Mouse (Mus musculus): ENCODE data around the gene Kcne2.

The Kcne2 gene

GRCm38 (mm10) chr16:92313953-92314741 is 22.0 kb downstream of the Kcne2 start:
- DNase-seq (ENCODE audit: low spot score): peak; percentile 85

GRCm38 (mm10) chr16:92316049-92316738 is 24.0 kb downstream of the Kcne2 start:
- no peak for DNase-seq (ENCODE audit: low spot score)

GRCm38 (mm10) chr16:92319353-92320109 is 27.3 kb downstream of the Kcne2 start:
- peak; percentile 43 for DNase-seq (ENCODE audit: low spot score)

GRCm38 (mm10) chr16:92320361-92320760 is 28.2 kb downstream of the Kcne2 start:
- no peak for DNase-seq (ENCODE audit: low spot score)

- DNase-seq (ENCODE audit: low spot score): no peak
Observed at GRCm38 (mm10) chr16:92321341-92321740, 29.2 kb downstream of the Kcne2 start, which contains the start of gene Fam243. TSS of gene Fam243 (minus strand) at chr16:92321441.

- no peak for DNase-seq (ENCODE audit: low spot score)
Observed at GRCm38 (mm10) chr16:92324309-92325061, 32.3 kb downstream of the Kcne2 start.

GRCm38 (mm10) chr16:92325062-92325406 is 32.8 kb downstream of the Kcne2 start:
- no peak for DNase-seq (ENCODE audit: low spot score)

- DNase-seq (ENCODE audit: low spot score): no peak
Observed at GRCm38 (mm10) chr16:92327911-92328310, 35.7 kb downstream of the Kcne2 start.

GRCm38 (mm10) chr16:92330966-92331365 is 38.8 kb downstream of the Kcne2 start:
- DNase-seq (ENCODE audit: low spot score): no peak

GRCm38 (mm10) chr16:92334600-92334999 is 42.4 kb downstream of the Kcne2 start:
- DNase-seq (ENCODE audit: low spot score): no peak

- DNase-seq (ENCODE audit: low spot score): peak; percentile 94
Observed at GRCm38 (mm10) chr16:92336280-92336679, 44.1 kb downstream of the Kcne2 start.

- DNase-seq (ENCODE audit: low spot score): peak; percentile 90
Observed at GRCm38 (mm10) chr16:92340612-92341511, 48.7 kb downstream of the Kcne2 start.

GRCm38 (mm10) chr16:92345177-92345576 is 53.0 kb downstream of the Kcne2 start:
- no peak for DNase-seq (ENCODE audit: low spot score)

- peak; percentile 78 for DNase-seq (ENCODE audit: low spot score)
Observed at GRCm38 (mm10) chr16:92346297-92346916, 54.2 kb downstream of the Kcne2 start.
